Mouse (Mus musculus) heart, adult 2 months (tissue): ENCODE data around the gene Trio. TPM values are rescaled to one million over a fixed set of nuclear protein-coding genes. Genes with fewer than 3 reads are reported as not detected.
A peak's percentile ranks its signal among the peaks of the same experiment; 100 is the strongest.

ENCODE experiments used
- DNase-seq, 2 experiments: peaks; one replicate each; pipeline ENCODE4 v3.0.0; 2021
- H3K27ac ChIP-seq: fragments of 200-600 bp; 2 replicates; pipeline ENCODE4 v1.8.1; 2022
- H3K27me3 ChIP-seq: fragments of 200-500 bp; 2 replicates; pipeline ENCODE4 v1.6.1; 2012; ENCODE audit warnings: mild to moderate bottlenecking, low read length, inconsistent platforms, mixed read lengths; ENCODE audit not compliant: control insufficient read depth, insufficient read depth
- H3K36me3 ChIP-seq: fragments of 200-500 bp; 2 replicates; pipeline ENCODE4 v1.6.1; 2012; ENCODE audit warnings: low read length, inconsistent platforms; ENCODE audit not compliant: control insufficient read depth, insufficient read depth
- H3K4me1 ChIP-seq: fragments of 200-500 bp; 2 replicates; pipeline ENCODE4 v1.6.1; 2011; ENCODE audit warnings: low read length; ENCODE audit not compliant: control insufficient read depth, insufficient read depth
- H3K4me3 ChIP-seq: fragments of 200-600 bp; 2 replicates; pipeline ENCODE4 v1.8.1; 2022
- H3K79me2 ChIP-seq: fragments of 200-500 bp; replicated peaks from 2 replicates; pipeline ENCODE4 v1.6.1; 2012; ENCODE audit warnings: mild to moderate bottlenecking, inconsistent platforms, low read length, moderate library complexity, mixed read lengths; ENCODE audit not compliant: control insufficient read depth, insufficient read depth
- H3K9ac ChIP-seq: fragments of 200-500 bp; 2 replicates; pipeline ENCODE4 v1.6.1; 2012; ENCODE audit warnings: low read depth, mild to moderate bottlenecking, control low read depth, inconsistent platforms, low read length, mixed read lengths
- CTCF ChIP-seq: fragments of 200-600 bp; IDR thresholded peaks from 2 replicates; pipeline ENCODE4 v1.8.1; 2022; ENCODE audit warnings: antibody characterized with exemption, mild to moderate bottlenecking, moderate library complexity
- EP300 ChIP-seq: fragments of 200-500 bp; IDR thresholded peaks from 2 replicates; pipeline ENCODE4 v1.6.1; 2011; ENCODE audit warnings: low read depth, low read length, control low read depth; ENCODE audit not compliant: insufficient read depth
- POLR2A ChIP-seq: fragments of 200-500 bp; IDR thresholded peaks from 2 replicates; pipeline ENCODE4 v1.6.1; 2011; ENCODE audit warnings: mild to moderate bottlenecking, low read depth, low read length, control low read depth; ENCODE audit not compliant: insufficient read depth
- WGBS: fragments of 180-500 bp; shearing (Covaris S2); methylation state at CpG from one replicate; pipeline ENCODE4 v1.1.7; 2018; 5-methylcytosine and 5-hydroxymethylcytosine counted together
- intact Hi-C: fragments of 180-260 bp; cut with DNase I; formaldehyde crosslinking; loops from one replicate; pipeline ENCODE4 v1.15.1; 2025
- polyA plus RNA-seq: library from polyadenylated mRNA; depleted of rRNA; stranded (reverse); fragments of >200 nt; gene quantifications from 2 replicates; pipeline ENCODE4 v1.2.3, GENCODE M21; 2012
- total RNA-seq, 2 experiments: library from RNA; stranded (reverse); gene quantifications; 2 replicates each; pipeline ENCODE4 v1.2.3; 2021

The Trio gene
- total and polyA plus RNA-seq, 3 experiments: 28.0 to 44.2 (median 33.8) TPM

GRCm38 (mm10) chr15:27795942-27796867, 229.4 kb downstream of the Trio start:
- no peaks in the 10 kb centered on the region for H3K27me3 ChIP-seq
- H3K9ac ChIP-seq: peak overlapping the region; percentile 51
- no peaks in the 10 kb centered on the region for H3K36me3 ChIP-seq
- intact Hi-C loops: no loop called here
- no peak for TF ChIP-seq POLR2A
- TF ChIP-seq EP300: peak; percentile 56; the same call in 1 of the 2 replicates
- peaks cover 16% of the 10 kb centered on the region for H3K4me1 ChIP-seq
- peak overlapping the region; percentile 87 for H3K27ac ChIP-seq
- WGBS: 38% methylated on average over 22 of the region's 22 CpGs
- no peak overlapping the region for H3K4me3 ChIP-seq
- peak in 1 of 2 experiments; percentile 26 for DNase-seq
- no peaks in the 10 kb centered on the region for H3K79me2 ChIP-seq

- Histone ChIP-seq H3K79me2 (no peaks in the 10 kb centered on the region), H3K27ac (no peak overlapping the region), H3K4me1 (peaks cover 21% of the 10 kb centered on the region), H3K9ac (no peak overlapping the region), H3K36me3 (no peaks in the 10 kb centered on the region), H3K4me3 (no peak overlapping the region), H3K27me3 (no peaks in the 10 kb centered on the region)
- no peak for TF ChIP-seq EP300
- no peak for TF ChIP-seq CTCF
- TF ChIP-seq POLR2A: no peak
- DNase-seq: no peak
- 80% methylated on average over 6 of the region's 6 CpGs for WGBS
- intact Hi-C loops: no loop called here
Observed at GRCm38 (mm10) chr15:27793284-27793683, 232.4 kb downstream of the Trio start.

- TF ChIP-seq CTCF (no peak), EP300 (no peak), POLR2A (no peak)
- Histone ChIP-seq H3K4me1 (peaks cover 22% of the 10 kb centered on the region), H3K36me3 (no peaks in the 10 kb centered on the region), H3K4me3 (no peak overlapping the region), H3K27me3 (no peaks in the 10 kb centered on the region), H3K9ac (no peak overlapping the region), H3K27ac (no peak overlapping the region), H3K79me2 (no peaks in the 10 kb centered on the region)
- no peak for DNase-seq
- intact Hi-C loops: no loop called here
- WGBS: 63% methylated on average over 11 of the region's 11 CpGs
Observed at GRCm38 (mm10) chr15:27792473-27792872, 233.2 kb downstream of the Trio start.

GRCm38 (mm10) chr15:27791141-27791540, 234.5 kb downstream of the Trio start:
- Histone ChIP-seq H3K27ac (no peak overlapping the region), H3K36me3 (no peaks in the 10 kb centered on the region; the same call in 1 of the 2 replicates), H3K4me1 (peaks cover 21% of the 10 kb centered on the region), H3K4me3 (no peak overlapping the region), H3K9ac (no peak overlapping the region), H3K79me2 (no peaks in the 10 kb centered on the region), H3K27me3 (no peaks in the 10 kb centered on the region)
- WGBS: 66% methylated on average over 5 of the region's 5 CpGs
- no peak for DNase-seq
- TF ChIP-seq EP300: no peak
- no peak for TF ChIP-seq POLR2A
- TF ChIP-seq CTCF: no peak
- intact Hi-C loops: no loop called here

GRCm38 (mm10) chr15:27790699-27791098, 234.9 kb downstream of the Trio start:
- Histone ChIP-seq H3K9ac (no peak overlapping the region), H3K27ac (no peak overlapping the region), H3K27me3 (no peaks in the 10 kb centered on the region), H3K79me2 (no peaks in the 10 kb centered on the region), H3K4me1 (peaks cover 19% of the 10 kb centered on the region), H3K36me3 (no peaks in the 10 kb centered on the region; the same call in 1 of the 2 replicates), H3K4me3 (no peak overlapping the region)
- intact Hi-C loops: no loop called here
- no peak for DNase-seq
- WGBS: 94% methylated on average over 6 of the region's 6 CpGs
- TF ChIP-seq EP300: no peak
- no peak for TF ChIP-seq CTCF
- TF ChIP-seq POLR2A: no peak

GRCm38 (mm10) chr15:27789325-27789724, 236.3 kb downstream of the Trio start:
- Histone ChIP-seq H3K9ac (no peak overlapping the region), H3K27me3 (no peaks in the 10 kb centered on the region), H3K36me3 (peaks cover 2% of the 10 kb centered on the region), H3K79me2 (no peaks in the 10 kb centered on the region), H3K4me1 (peaks cover 29% of the 10 kb centered on the region), H3K4me3 (no peak overlapping the region), H3K27ac (no peak overlapping the region)
- 76% methylated on average over 3 of the region's 3 CpGs for WGBS
- intact Hi-C loops: no loop called here
- TF ChIP-seq EP300 (no peak), POLR2A (no peak), CTCF (no peak)
- DNase-seq: no peak
